Mouse (Mus musculus): Measurements from ENCODE around the gene Bgn. TPM values are rescaled to one million over a fixed set of nuclear protein-coding genes. Genes with fewer than 3 reads are reported as not detected.
A peak's percentile ranks its signal among the peaks of the same experiment; 100 is the strongest.
"Not testable (repeated sequence)": the region's sequence is repeated elsewhere in the genome, so short reads cannot be mapped to it uniquely, and the experiment has no call there.

The Bgn gene
- polyA plus RNA-seq, 1 experiment from 2014 or later = 311 TPM

DNA sequence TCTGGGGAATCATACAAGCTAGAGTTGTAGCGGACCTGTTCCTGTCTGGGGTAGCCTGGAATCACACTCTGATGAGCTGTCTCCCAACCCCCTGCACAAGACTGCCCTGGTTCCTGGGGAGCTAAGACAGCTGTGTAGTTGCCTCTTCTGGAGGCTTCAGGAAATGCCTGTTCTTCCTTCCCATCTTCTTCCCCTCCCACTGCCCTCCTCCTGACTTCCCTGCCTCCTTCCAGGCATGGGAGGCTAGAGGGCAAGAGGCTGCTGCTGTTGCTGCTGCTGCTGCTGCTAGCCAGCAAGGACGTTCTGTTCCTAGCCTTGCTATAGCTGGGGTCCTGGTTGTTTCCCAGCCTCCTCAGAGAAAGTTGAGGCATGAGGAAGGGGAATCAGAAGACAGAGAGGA, 3.1 kb upstream of the Bgn start:
- DNase-seq (ENCODE audit: low spot score) (no peak), ATAC-seq (ENCODE audit: low read depth) (no peak)
- no peak overlapping the region for H3K4me3 ChIP-seq (ENCODE audit: low read depth, low read length)
- H3K4me1 ChIP-seq (ENCODE audit: control insufficient read depth, insufficient read depth, low read length) = peaks cover 11% of the 10 kb centered on the region
- peak overlapping the region; percentile 73 for H3K27ac ChIP-seq (replicated peaks; ENCODE audit: low read depth, low read length)
- no peak overlapping the region for H3K9ac ChIP-seq (ENCODE audit: low read depth, low read length)
- 0 out of 2 replicates have a peak, but pooled peaks cover 5% of the 10 kb centered on the region for H3K27me3 ChIP-seq (replicated peaks; ENCODE audit: control insufficient read depth, insufficient read depth, low read length)
- no peaks in the 10 kb centered on the region for H3K36me3 ChIP-seq (ENCODE audit: control insufficient read depth, insufficient read depth, low read length)
- no peaks in the 10 kb centered on the region for H3K9me3 ChIP-seq (ENCODE audit: control insufficient read depth, low read length)
- 37% methylated on average over 2 of the region's 2 CpGs for WGBS
- no peak overlapping the region for H3K4me2 ChIP-seq (ENCODE audit: low read depth, low read length)

DNA sequence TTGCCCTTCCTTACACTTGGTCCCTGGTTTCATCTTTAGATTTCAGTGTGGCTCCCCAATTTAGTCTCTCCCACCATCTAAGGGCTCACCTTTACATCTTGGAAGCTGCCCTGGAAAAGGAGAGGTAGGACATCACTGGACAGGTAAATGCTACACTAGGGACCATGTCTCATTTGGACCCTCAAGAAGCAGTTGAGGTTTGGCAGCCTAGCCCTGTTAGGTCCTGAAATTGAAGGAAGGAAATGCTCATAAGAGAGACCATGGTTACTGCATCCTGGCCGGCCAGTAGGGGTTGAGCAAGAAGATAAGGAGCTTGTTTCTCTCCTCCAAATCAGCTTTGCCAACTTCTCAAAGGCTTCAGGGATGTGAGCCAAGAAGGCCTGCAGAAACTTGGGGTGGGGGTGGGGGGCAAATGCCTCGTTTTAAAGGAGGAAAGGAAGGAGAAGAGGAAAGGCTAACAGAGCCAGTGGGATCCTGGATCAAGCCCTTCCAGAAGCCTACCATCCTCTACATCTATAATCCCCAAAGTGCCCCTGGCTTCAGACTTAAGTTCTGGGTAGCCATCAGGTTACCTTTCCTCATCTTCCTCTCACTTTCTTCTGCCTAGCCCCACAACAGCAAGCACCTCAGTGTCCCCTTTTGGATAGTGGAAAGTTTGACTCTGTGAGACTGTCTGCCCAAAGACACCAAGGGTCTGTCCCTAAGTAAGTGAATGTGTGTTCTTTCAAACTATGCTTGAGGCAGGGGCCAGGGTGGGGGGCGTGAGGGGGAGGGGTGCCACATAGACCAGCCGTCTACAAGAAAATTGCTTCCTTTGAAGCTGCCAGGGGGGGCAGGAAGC, 539 bp upstream of the Bgn start:
- ATAC-seq (ENCODE audit: low read depth) = no peak

DNA sequence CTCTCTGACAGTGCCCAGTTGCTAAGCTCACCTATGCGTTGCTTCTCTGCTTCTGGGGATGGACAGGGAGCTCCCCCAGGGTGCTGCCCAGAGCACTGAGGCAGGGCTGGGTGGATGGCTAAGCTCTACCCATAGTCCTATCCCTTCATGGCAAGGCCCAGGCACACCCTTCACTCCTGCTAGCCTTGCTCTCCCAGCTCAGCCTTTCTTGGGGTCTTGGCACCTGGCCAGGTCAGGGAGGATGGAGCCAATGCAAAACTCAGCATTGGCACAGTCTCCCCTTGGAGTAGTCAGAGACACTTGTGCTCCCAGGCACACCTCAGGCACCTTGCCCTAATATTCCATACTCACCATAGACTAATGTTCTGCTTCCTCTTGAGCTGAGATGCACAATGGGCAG, 674 bp downstream of the Bgn start:
- WGBS = 52% methylated on average over 1 of the region's 1 CpGs
- ATAC-seq (ENCODE audit: low read depth) = no peak
- peak overlapping the region; percentile 79 for H3K27ac ChIP-seq (replicated peaks; ENCODE audit: low read depth, low read length)

More for the DNA sequence above, 539 bp upstream of the Bgn start:
- Histone ChIP-seq H3K4me1 (ENCODE audit: control insufficient read depth, insufficient read depth, low read length) (peaks cover 6% of the 10 kb centered on the region; the same call in 1 of the 2 replicates), H3K4me2 (ENCODE audit: low read depth, low read length) (peak overlapping the region; percentile 55), H3K27ac (replicated peaks; ENCODE audit: low read depth, low read length) (peak overlapping the region; percentile 79), H3K9ac (ENCODE audit: low read depth, low read length) (no peak overlapping the region), H3K4me3 (ENCODE audit: low read depth, low read length) (peak overlapping the region; percentile 49), H3K9me3 (ENCODE audit: control insufficient read depth, low read length) (no peaks in the 10 kb centered on the region), H3K36me3 (ENCODE audit: control insufficient read depth, insufficient read depth, low read length) (no peaks in the 10 kb centered on the region), H3K27me3 (replicated peaks; ENCODE audit: control insufficient read depth, insufficient read depth, low read length) (0 out of 2 replicates have a peak, but pooled peaks cover 5% of the 10 kb centered on the region)
- WGBS = 29% methylated on average over 2 of the region's 4 CpGs
- DNase-seq (ENCODE audit: low spot score) = no peak

DNA sequence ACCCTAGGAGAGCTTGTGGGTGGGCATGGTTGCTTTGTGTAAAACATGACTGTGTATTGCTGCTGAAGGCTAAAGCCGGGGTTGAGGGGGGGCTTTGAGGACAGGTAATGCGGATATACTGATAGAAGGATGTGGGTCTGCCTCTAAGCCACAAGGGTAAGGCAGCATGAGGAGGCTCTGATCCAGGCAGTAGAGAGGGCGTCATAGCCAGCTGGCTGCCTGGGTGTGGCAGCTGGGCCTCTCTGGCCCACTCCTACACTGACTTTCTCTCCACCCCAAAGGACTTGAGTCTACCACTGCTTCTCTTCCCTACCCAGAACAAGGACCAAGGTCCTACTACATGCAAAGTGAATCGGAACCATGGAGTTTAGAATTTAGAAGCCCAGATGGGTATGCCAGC, 1.5 kb downstream of the Bgn start:
- DNase-seq (ENCODE audit: low spot score) = no peak
- Histone ChIP-seq H3K4me3 (ENCODE audit: low read depth, low read length) (peak overlapping the region; percentile 49), H3K27ac (replicated peaks; ENCODE audit: low read depth, low read length) (no peak overlapping the region), H3K4me2 (ENCODE audit: low read depth, low read length) (peak overlapping the region; percentile 55), H3K9me3 (ENCODE audit: control insufficient read depth, low read length) (no peaks in the 10 kb centered on the region), H3K27me3 (replicated peaks; ENCODE audit: control insufficient read depth, insufficient read depth, low read length) (0 out of 2 replicates have a peak, but pooled peaks cover 5% of the 10 kb centered on the region), H3K4me1 (ENCODE audit: control insufficient read depth, insufficient read depth, low read length) (peaks cover 10% of the 10 kb centered on the region), H3K36me3 (ENCODE audit: control insufficient read depth, insufficient read depth, low read length) (no peaks in the 10 kb centered on the region), H3K9ac (ENCODE audit: low read depth, low read length) (peak overlapping the region; percentile 73)
- 88% methylated on average over 4 of the region's 4 CpGs for WGBS
- ATAC-seq (ENCODE audit: low read depth) = no peak

More for the DNA sequence above, 674 bp downstream of the Bgn start:
- Histone ChIP-seq H3K27me3 (replicated peaks; ENCODE audit: control insufficient read depth, insufficient read depth, low read length) (0 out of 2 replicates have a peak, but pooled peaks cover 5% of the 10 kb centered on the region), H3K9me3 (ENCODE audit: control insufficient read depth, low read length) (no peaks in the 10 kb centered on the region), H3K4me1 (ENCODE audit: control insufficient read depth, insufficient read depth, low read length) (peaks cover 6% of the 10 kb centered on the region; the same call in 1 of the 2 replicates), H3K4me3 (ENCODE audit: low read depth, low read length) (peak overlapping the region; percentile 49), H3K36me3 (ENCODE audit: control insufficient read depth, insufficient read depth, low read length) (no peaks in the 10 kb centered on the region), H3K4me2 (ENCODE audit: low read depth, low read length) (peak overlapping the region; percentile 55), H3K9ac (ENCODE audit: low read depth, low read length) (peak overlapping the region; percentile 73)
- no peak for DNase-seq (ENCODE audit: low spot score)

DNA sequence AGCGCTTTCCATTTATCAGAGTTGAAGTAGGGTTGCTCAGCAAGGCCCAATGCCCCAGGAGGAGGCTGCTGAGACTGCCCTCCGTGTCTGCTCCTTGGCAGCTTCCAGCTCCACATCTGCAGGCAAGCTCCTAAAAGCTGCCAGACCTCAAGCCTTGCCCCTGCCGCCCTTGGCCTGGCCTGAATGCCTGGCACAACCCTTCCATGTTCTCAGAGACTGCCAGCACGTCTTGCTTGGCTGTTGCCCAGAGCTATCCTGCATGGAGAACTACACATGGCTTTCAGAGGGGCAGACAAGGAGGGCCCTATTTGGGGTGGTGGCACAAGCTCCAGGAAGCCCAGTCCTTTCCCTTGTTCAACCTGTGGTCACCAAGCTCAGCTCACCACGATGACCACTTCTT, 3.5 kb downstream of the Bgn start:
- H3K4me1 ChIP-seq (ENCODE audit: control insufficient read depth, insufficient read depth, low read length) = peaks cover 12% of the 10 kb centered on the region
- no peak for DNase-seq (ENCODE audit: low spot score)
- no peak overlapping the region for H3K9ac ChIP-seq (ENCODE audit: low read depth, low read length)
- ATAC-seq (ENCODE audit: low read depth) = no peak
- H3K27me3 ChIP-seq (replicated peaks; ENCODE audit: control insufficient read depth, insufficient read depth, low read length) = 0 out of 2 replicates have a peak, but pooled peaks cover 5% of the 10 kb centered on the region
- H3K4me3 ChIP-seq (ENCODE audit: low read depth, low read length) = no peak overlapping the region
- H3K36me3 ChIP-seq (ENCODE audit: control insufficient read depth, insufficient read depth, low read length) = 0 out of 2 replicates have a peak, but pooled peaks cover 4% of the 10 kb centered on the region
- peak overlapping the region; percentile 55; the same call in 1 of the 2 replicates for H3K4me2 ChIP-seq (ENCODE audit: low read depth, low read length)
- no peak overlapping the region for H3K27ac ChIP-seq (replicated peaks; ENCODE audit: low read depth, low read length)
- H3K9me3 ChIP-seq (ENCODE audit: control insufficient read depth, low read length) = no peaks in the 10 kb centered on the region
- WGBS = 68% methylated on average over 5 of the region's 5 CpGs

DNA sequence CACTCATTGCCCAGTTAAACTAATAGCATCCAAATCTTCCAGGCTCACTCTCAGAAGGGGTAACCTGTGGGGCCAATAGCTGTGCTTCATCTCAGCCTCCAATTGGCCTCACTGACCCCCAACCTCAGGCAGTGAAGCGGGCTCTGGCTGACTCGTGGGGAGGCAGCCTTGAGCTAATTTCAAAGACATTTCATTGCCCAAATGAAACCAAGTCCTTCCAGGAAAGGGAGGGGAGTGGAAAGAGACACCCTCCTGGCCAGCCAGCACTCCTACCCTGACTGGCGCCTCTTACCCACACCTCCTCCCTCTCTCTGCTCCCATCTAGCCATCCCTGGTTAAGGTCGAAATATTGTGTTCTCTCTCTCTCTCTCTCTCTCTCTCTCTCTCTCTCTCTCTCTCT, 6.8 kb downstream of the Bgn start:
- no peaks in the 10 kb centered on the region for H3K9me3 ChIP-seq (ENCODE audit: control insufficient read depth, low read length)
- H3K4me2 ChIP-seq (ENCODE audit: low read depth, low read length) = no peak overlapping the region
- no peak for DNase-seq (ENCODE audit: low spot score)
- no peak overlapping the region for H3K27ac ChIP-seq (replicated peaks; ENCODE audit: low read depth, low read length)
- H3K4me3 ChIP-seq (ENCODE audit: low read depth, low read length) = no peak overlapping the region
- no peaks in the 10 kb centered on the region for H3K27me3 ChIP-seq (replicated peaks; ENCODE audit: control insufficient read depth, insufficient read depth, low read length)
- no peak overlapping the region for H3K9ac ChIP-seq (ENCODE audit: low read depth, low read length)
- H3K36me3 ChIP-seq (ENCODE audit: control insufficient read depth, insufficient read depth, low read length) = peaks cover 23% of the 10 kb centered on the region; the same call in 1 of the 2 replicates
- no peak for ATAC-seq (ENCODE audit: low read depth)
- 37% methylated on average over 4 of the region's 4 CpGs for WGBS
- H3K4me1 ChIP-seq (ENCODE audit: control insufficient read depth, insufficient read depth, low read length) = peaks cover 12% of the 10 kb centered on the region

DNA sequence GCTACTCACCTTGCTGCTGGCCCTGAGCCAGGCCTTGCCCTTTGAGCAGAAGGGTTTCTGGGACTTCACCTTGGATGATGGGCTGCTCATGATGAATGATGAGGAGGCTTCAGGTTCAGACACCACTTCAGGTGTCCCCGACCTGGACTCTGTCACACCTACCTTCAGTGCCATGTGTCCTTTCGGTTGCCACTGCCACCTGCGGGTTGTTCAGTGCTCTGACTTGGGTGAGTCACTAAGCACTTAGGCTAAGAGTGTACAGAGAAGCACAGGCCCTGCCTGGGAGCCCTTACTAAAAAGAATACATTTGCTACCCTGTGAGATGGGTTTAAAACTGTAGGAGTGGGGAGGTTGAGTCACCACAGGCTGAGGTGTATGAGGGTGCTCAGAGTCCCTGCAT, 7.4 kb downstream of the Bgn start:
- Histone ChIP-seq H3K4me1 (ENCODE audit: control insufficient read depth, insufficient read depth, low read length) (peaks cover 6% of the 10 kb centered on the region), H3K9ac (ENCODE audit: low read depth, low read length) (no peak overlapping the region), H3K27ac (replicated peaks; ENCODE audit: low read depth, low read length) (no peak overlapping the region), H3K4me3 (ENCODE audit: low read depth, low read length) (no peak overlapping the region), H3K9me3 (ENCODE audit: control insufficient read depth, low read length) (no peaks in the 10 kb centered on the region), H3K27me3 (replicated peaks; ENCODE audit: control insufficient read depth, insufficient read depth, low read length) (no peaks in the 10 kb centered on the region), H3K36me3 (ENCODE audit: control insufficient read depth, insufficient read depth, low read length) (peaks cover 27% of the 10 kb centered on the region; the same call in 1 of the 2 replicates), H3K4me2 (ENCODE audit: low read depth, low read length) (no peak overlapping the region)
- 85% methylated on average over 3 of the region's 3 CpGs for WGBS
- DNase-seq (ENCODE audit: low spot score) = no peak
- no peak for ATAC-seq (ENCODE audit: low read depth)

DNA sequence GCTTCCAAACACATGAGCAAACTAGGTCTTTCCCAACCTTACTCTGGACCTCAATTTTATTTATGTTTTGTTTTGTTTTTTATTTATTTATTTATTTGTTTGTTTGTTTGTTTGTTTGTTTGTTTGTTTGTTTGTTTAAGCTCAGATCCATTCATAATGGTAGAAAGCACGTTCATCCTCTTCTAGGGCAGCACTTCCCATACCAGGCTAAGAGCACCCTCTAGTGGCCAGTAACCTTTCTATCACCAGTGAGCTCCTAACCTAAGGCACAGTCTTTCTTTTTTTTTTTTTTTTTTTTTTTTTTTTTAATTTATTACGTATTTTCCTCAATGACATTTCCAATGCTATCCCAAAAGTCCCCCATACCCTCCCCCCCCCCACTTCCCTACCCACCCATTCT, 10.2 kb downstream of the Bgn start:
- peak; percentile 88 for DNase-seq (ENCODE audit: low spot score)
- not testable (repeated sequence) for H3K4me2 ChIP-seq (ENCODE audit: low read depth, low read length); H3K4me3 ChIP-seq (ENCODE audit: low read depth, low read length); H3K9me3 ChIP-seq (ENCODE audit: control insufficient read depth, low read length); H3K4me1 ChIP-seq (ENCODE audit: control insufficient read depth, insufficient read depth, low read length); H3K27me3 ChIP-seq (replicated peaks; ENCODE audit: control insufficient read depth, insufficient read depth, low read length); H3K9ac ChIP-seq (ENCODE audit: low read depth, low read length); H3K27ac ChIP-seq (replicated peaks; ENCODE audit: low read depth, low read length)
- H3K36me3 ChIP-seq (ENCODE audit: control insufficient read depth, insufficient read depth, low read length) = peaks cover 27% of the 10 kb centered on the region; the same call in 1 of the 2 replicates
- peak; percentile 78; the same call in 1 of the 2 replicates for ATAC-seq (ENCODE audit: low read depth)
- WGBS = 5% methylated on average over 2 of the region's 2 CpGs
